Mouse (Mus musculus) liver, embryonic 11.5 days (tissue): ENCODE measurements at regions not wholly inside any gene's neighbourhood (a gene's known extent, or its start where the extent isn't known, plus 50 kb on each side); places are given as distances from the start of the nearest gene placed in this dataset.

Experiments used
- ATAC-seq: fragments of 200-750 bp; cut with Nextera tagmentation; replicated peaks from 2 replicates; pipeline ENCODE4 v1.8.0; 2017; ENCODE audit warnings: moderate number of reproducible peaks, mild to moderate bottlenecking, moderate TSS enrichment, moderate library complexity; ENCODE audit not compliant: low FRiP score
- DNase-seq: peaks from one replicate; pipeline ENCODE4 v3.0.0-alpha.2; 2017; ENCODE audit warnings: low spot score
- H3K27ac ChIP-seq: fragments of 300-500 bp; sonication (generic); 2 replicates; pipeline ENCODE4 v1.5.1; 2014; ENCODE audit warnings: mild to moderate bottlenecking, low read depth, low read length, control low read depth
- H3K27me3 ChIP-seq: fragments of 300-500 bp; sonication (generic); replicated peaks from 2 replicates; pipeline ENCODE4 v1.6.1; 2014; ENCODE audit warnings: low read length, mixed read lengths; ENCODE audit not compliant: control insufficient read depth, insufficient read depth
- H3K36me3 ChIP-seq: fragments of 300-500 bp; sonication (generic); 2 replicates; pipeline ENCODE4 v1.6.1; 2014; ENCODE audit warnings: mild to moderate bottlenecking, low read length, moderate library complexity, mixed read lengths; ENCODE audit not compliant: control insufficient read depth, insufficient read depth
- H3K4me1 ChIP-seq: fragments of 300-500 bp; sonication (generic); replicated peaks from 2 replicates; pipeline ENCODE4 v1.6.1; 2014; ENCODE audit warnings: low read length, mixed read lengths; ENCODE audit not compliant: control insufficient read depth, insufficient read depth
- H3K4me2 ChIP-seq: fragments of 300-500 bp; sonication (generic); 2 replicates; pipeline ENCODE4 v1.6.1; 2014; ENCODE audit warnings: mild to moderate bottlenecking, control low read depth, moderate library complexity
- H3K4me3 ChIP-seq: fragments of 300-500 bp; sonication (generic); 2 replicates; pipeline ENCODE4 v1.5.1; 2014; ENCODE audit warnings: low read depth, low read length, control low read depth
- H3K9ac ChIP-seq: fragments of 300-500 bp; sonication (generic); 2 replicates; pipeline ENCODE4 v1.6.1; 2014; ENCODE audit warnings: low read depth, low read length, control low read depth
- H3K9me3 ChIP-seq: fragments of 300-500 bp; sonication (generic); 2 replicates; pipeline ENCODE4 v1.6.1; 2016; ENCODE audit warnings: low read length, inconsistent platforms, mixed read lengths; ENCODE audit not compliant: control insufficient read depth
- WGBS: fragments of 180-500 bp; shearing (Covaris S2); extraction: QIAGEN DNeasy Blood & Tissue Kit; methylation state at CpG from one replicate; pipeline ENCODE4 v1.1.7; 2014; 5-methylcytosine and 5-hydroxymethylcytosine counted together

GRCm38 (mm10) chr16:49321951-49322350 is 264.7 kb downstream of the Myh15 start:
- Histone ChIP-seq H3K27ac (no peak overlapping the region), H3K4me3 (no peak overlapping the region), H3K27me3 (no peaks in the 10 kb centered on the region), H3K9me3 (no peaks in the 10 kb centered on the region), H3K36me3 (no peaks in the 10 kb centered on the region), H3K4me2 (no peak overlapping the region), H3K9ac (no peak overlapping the region), H3K4me1 (no peaks in the 10 kb centered on the region)
- 74% methylated on average over 1 of the region's 1 CpGs for WGBS
- DNase-seq, result no peak
- ATAC-seq, result no peak

GRCm38 (mm10) chr16:49330725-49331386 is 273.6 kb downstream of the Myh15 start:
- H3K36me3 ChIP-seq, result no peaks in the 10 kb centered on the region
- H3K4me3 ChIP-seq, result no peak overlapping the region
- H3K4me2 ChIP-seq, result no peak overlapping the region
- no peaks in the 10 kb centered on the region for H3K4me1 ChIP-seq
- no peak overlapping the region for H3K27ac ChIP-seq
- no peaks in the 10 kb centered on the region for H3K9me3 ChIP-seq
- H3K9ac ChIP-seq, result no peak overlapping the region
- no peak for ATAC-seq
- no peak for DNase-seq
- H3K27me3 ChIP-seq, result no peaks in the 10 kb centered on the region
- 79% methylated on average over 5 of the region's 5 CpGs for WGBS

- Histone ChIP-seq H3K4me2 (no peak overlapping the region), H3K27ac (no peak overlapping the region), H3K4me3 (no peak overlapping the region), H3K27me3 (no peaks in the 10 kb centered on the region), H3K9me3 (no peaks in the 10 kb centered on the region), H3K4me1 (no peaks in the 10 kb centered on the region), H3K36me3 (no peaks in the 10 kb centered on the region), H3K9ac (no peak overlapping the region)
- ATAC-seq (no peak), DNase-seq (no peak)
- 82% methylated on average over 5 of the region's 5 CpGs for WGBS
Observed at GRCm38 (mm10) chr16:49332107-49332722, 274.9 kb downstream of the Myh15 start.

GRCm38 (mm10) chr16:49335916-49336315 is 278.6 kb downstream of the Myh15 start:
- Histone ChIP-seq H3K4me1 (no peaks in the 10 kb centered on the region), H3K4me3 (no peak overlapping the region), H3K9me3 (no peaks in the 10 kb centered on the region), H3K4me2 (no peak overlapping the region), H3K36me3 (no peaks in the 10 kb centered on the region), H3K27me3 (no peaks in the 10 kb centered on the region), H3K27ac (no peak overlapping the region), H3K9ac (no peak overlapping the region)
- DNase-seq, result no peak
- 47% methylated on average over 2 of the region's 2 CpGs for WGBS
- ATAC-seq, result no peak

GRCm38 (mm10) chr16:49337948-49338347 is 280.7 kb downstream of the Myh15 start:
- Histone ChIP-seq H3K27me3 (no peaks in the 10 kb centered on the region), H3K36me3 (no peaks in the 10 kb centered on the region), H3K4me1 (no peaks in the 10 kb centered on the region), H3K4me3 (no peak overlapping the region), H3K4me2 (no peak overlapping the region), H3K9me3 (no peaks in the 10 kb centered on the region), H3K9ac (no peak overlapping the region), H3K27ac (no peak overlapping the region)
- WGBS, result 96% methylated on average over 1 of the region's 1 CpGs
- DNase-seq (no peak), ATAC-seq (no peak)

GRCm38 (mm10) chr16:49358404-49358803 is 301.1 kb downstream of the Myh15 start:
- DNase-seq (no peak), ATAC-seq (no peak)
- Histone ChIP-seq H3K27me3 (no peaks in the 10 kb centered on the region), H3K9ac (no peak overlapping the region), H3K27ac (no peak overlapping the region), H3K36me3 (no peaks in the 10 kb centered on the region), H3K4me3 (no peak overlapping the region), H3K9me3 (no peaks in the 10 kb centered on the region), H3K4me2 (no peak overlapping the region), H3K4me1 (no peaks in the 10 kb centered on the region)
- 73% methylated on average over 3 of the region's 3 CpGs for WGBS

- H3K36me3 ChIP-seq, result no peaks in the 10 kb centered on the region
- H3K4me3 ChIP-seq, result no peak overlapping the region
Observed at GRCm38 (mm10) chr16:49361731-49362130, 304.4 kb downstream of the Myh15 start.

GRCm38 (mm10) chr16:49369450-49369849 is 312.2 kb downstream of the Myh15 start:
- no peak overlapping the region for H3K4me2 ChIP-seq
- ATAC-seq (no peak), DNase-seq (no peak)
- no peaks in the 10 kb centered on the region for H3K4me1 ChIP-seq
- WGBS, result 75% methylated on average over 9 of the region's 9 CpGs
- no peak overlapping the region for H3K4me3 ChIP-seq
- no peaks in the 10 kb centered on the region for H3K27me3 ChIP-seq
- no peaks in the 10 kb centered on the region for H3K36me3 ChIP-seq
- no peaks in the 10 kb centered on the region for H3K9me3 ChIP-seq
- no peak overlapping the region for H3K27ac ChIP-seq
- H3K9ac ChIP-seq, result no peak overlapping the region

More at GRCm38 (mm10) chr16:49361731-49362130, 304.4 kb downstream of the Myh15 start:
- Histone ChIP-seq H3K4me2 (no peak overlapping the region), H3K4me1 (no peaks in the 10 kb centered on the region), H3K9me3 (no peaks in the 10 kb centered on the region), H3K27me3 (no peaks in the 10 kb centered on the region), H3K27ac (no peak overlapping the region), H3K9ac (no peak overlapping the region)
- 81% methylated on average over 1 of the region's 1 CpGs for WGBS
- no peak for DNase-seq
- no peak for ATAC-seq

- Histone ChIP-seq H3K4me2 (no peak overlapping the region), H3K4me1 (no peaks in the 10 kb centered on the region), H3K36me3 (no peaks in the 10 kb centered on the region), H3K4me3 (no peak overlapping the region), H3K27me3 (no peaks in the 10 kb centered on the region), H3K9ac (no peak overlapping the region), H3K9me3 (no peaks in the 10 kb centered on the region), H3K27ac (no peak overlapping the region)
- DNase-seq (no peak), ATAC-seq (no peak)
- 65% methylated on average over 4 of the region's 4 CpGs for WGBS
Observed at GRCm38 (mm10) chr16:49375108-49375507, 317.8 kb downstream of the Myh15 start.
